Mouse (Mus musculus) CH12.LX (cell line): Measurements from ENCODE around the gene Sipa1.

ENCODE experiments used
- CHD2 ChIP-seq: IDR thresholded peaks from 2 replicates; pipeline ENCODE4 v1.6.1; 2011; ENCODE audit warnings: low read length, improper control_type of control experiment
- CTCF ChIP-seq, 2 experiments: IDR thresholded peaks in 1 of 2; conservative IDR thresholded peaks in 1 of 2; 2 replicates each; pipeline ENCODE4 v1.5.1; 2011 to 2012; ENCODE audit warnings: low read depth in 2 of 2, low read length in 2 of 2, improper control_type of control experiment in 1 of 2, inconsistent platforms in 1 of 2, mild to moderate bottlenecking in 1 of 2, moderate library complexity in 1 of 2
- EP300 ChIP-seq: IDR thresholded peaks from 2 replicates; pipeline ENCODE4 v1.6.1; 2011; ENCODE audit warnings: low read length, improper control_type of control experiment
- ETS1 ChIP-seq: conservative IDR thresholded peaks from 2 replicates; pipeline ENCODE4 v1.6.1; 2012; ENCODE audit warnings: low read depth, mild to moderate bottlenecking, inconsistent platforms, low read length, improper control_type of control experiment, moderate library complexity
- IRF4 ChIP-seq: IDR thresholded peaks from 2 replicates; pipeline ENCODE4 v1.6.1; 2014; ENCODE audit warnings: low read depth, mild to moderate bottlenecking, inconsistent platforms, low read length, improper control_type of control experiment
- JUN ChIP-seq: IDR thresholded peaks from 2 replicates; pipeline ENCODE4 v1.6.1; 2011; ENCODE audit warnings: low read depth, mild to moderate bottlenecking, low read length, improper control_type of control experiment, moderate library complexity; ENCODE audit not compliant: insufficient read depth
- JUND ChIP-seq: conservative IDR thresholded peaks from 2 replicates; pipeline ENCODE4 v1.6.1; 2011; ENCODE audit warnings: low read depth, low read length, improper control_type of control experiment
- NRF1 ChIP-seq: IDR thresholded peaks from 2 replicates; pipeline ENCODE4 v1.6.1; 2014; ENCODE audit warnings: low read depth, mild to moderate bottlenecking, inconsistent platforms, low read length, improper control_type of control experiment, moderate library complexity
- POLR2A ChIP-seq: IDR thresholded peaks from 2 replicates; pipeline ENCODE4 v1.6.1; 2011; ENCODE audit warnings: low read depth, mild to moderate bottlenecking, improper control_type of control experiment, low read length
- POLR2AphosphoS2 ChIP-seq: IDR thresholded peaks from 2 replicates; pipeline ENCODE4 v1.6.1; 2011; ENCODE audit warnings: low read depth, low read length, improper control_type of control experiment
- USF2 ChIP-seq: conservative IDR thresholded peaks from 2 replicates; pipeline ENCODE4 v1.6.1; 2011; ENCODE audit warnings: low read depth, low read length, improper control_type of control experiment
- ZC3H11A ChIP-seq: IDR thresholded peaks from 2 replicates; pipeline ENCODE4 v1.6.1; 2012; ENCODE audit warnings: low read depth, mild to moderate bottlenecking, inconsistent platforms, low read length, improper control_type of control experiment

GRCm38 (mm10) chr19:5692913-5693396 lies 29.4 kb upstream of the Sipa1 start:
- TF ChIP-seq CTCF (conservative IDR thresholded peaks at IDR 0.05 in 1 of 2, IDR thresholded peaks at IDR 0.05 in 1 of 2; ENCODE audit: low read depth in 2 of 2, low read length in 2 of 2): no peak
- no peak for TF ChIP-seq POLR2AphosphoS2
- no peak for TF ChIP-seq NRF1
- no peak for TF ChIP-seq EP300
- no peak for TF ChIP-seq IRF4
- TF ChIP-seq CHD2: no peak
- no peak for TF ChIP-seq JUND
- TF ChIP-seq ETS1: no peak
- TF ChIP-seq POLR2A: no peak
- TF ChIP-seq ZC3H11A: no peak
- no peak for TF ChIP-seq JUN
- no peak for TF ChIP-seq USF2
